Mouse (Mus musculus) heart, postnatal 4 days (tissue): ENCODE data around the gene Scaf1. TPM values are rescaled to one million over a fixed set of nuclear protein-coding genes. Genes with fewer than 3 reads are reported as not detected.

Experiments used
- DNase-seq: peaks from one replicate; pipeline ENCODE4 v3.0.0; 2021
- microRNA-seq, 2 experiments: library from miRNA; unstranded; fragments of <30 nt; microRNA quantifications; one replicate each; pipeline ENCODE4 v1.2.0; 2021 to 2022
- total RNA-seq, 2 experiments: library from RNA; stranded (reverse); gene quantifications; 2 replicates each; pipeline ENCODE4 v1.2.3; 2021

Gene Scaf1
- total RNA-seq, 2 experiments from 2014 or later, result 78.5 to 80.3 TPM

- no peak for DNase-seq
Measured at GRCm38 (mm10) chr7:44954091-44954885, 61.9 kb downstream of the Scaf1 start.

DNA sequence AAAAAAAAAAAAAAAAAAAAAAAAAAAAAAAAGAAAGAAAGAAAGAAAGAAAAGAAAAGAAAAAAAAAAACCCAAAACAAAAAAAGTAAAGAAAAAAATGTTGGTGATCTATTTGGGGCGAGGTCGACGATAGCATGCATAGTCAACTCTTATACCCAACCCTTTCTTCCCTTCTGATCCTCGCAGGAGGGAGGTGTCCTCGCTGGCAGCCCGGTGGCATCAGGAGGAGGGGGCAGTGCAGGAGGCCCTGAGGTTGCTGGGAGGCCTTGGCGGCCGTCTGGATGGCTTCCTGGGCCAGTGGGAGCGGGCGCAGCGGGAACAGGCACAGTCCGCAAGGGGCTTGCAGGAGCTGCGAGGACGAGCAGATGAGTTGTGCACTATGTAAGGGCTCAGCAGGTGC, 62.6 kb downstream of the Scaf1 start:
- no peak for DNase-seq

Small RNA genes lying within 50 kb of the gene (microRNA-seq; reads per million reads assigned to microRNA genes)
- 0.82 to 3.1 reads per million in 2 experiments for gene Mir7054

Other genes with a start within 250 kb of the Scaf1 start
- gene Nup62, start 200.3 kb downstream of the Scaf1 start, total RNA-seq, result 10 to 100 TPM; 69.3 to 69.9 TPM
- 1 to 10 TPM; 1.4 to 2.0 TPM for gene Il4i1, start 200.0 kb downstream of the Scaf1 start, total RNA-seq
- gene Atf5, start 199.7 kb downstream of the Scaf1 start, total RNA-seq, result 10 to 100 TPM; 34.9 to 37.2 TPM
- gene Akt1s1, start 167.4 kb downstream of the Scaf1 start, total RNA-seq, result 10 to 100 TPM; 70.6 to 82.6 TPM
- 10 to 100 TPM; 33.0 to 38.0 TPM for gene Tbc1d17, start 167.3 kb downstream of the Scaf1 start, total RNA-seq
- 10 to 100 TPM; 19.6 to 19.9 TPM for gene Pnkp, start 159.2 kb downstream of the Scaf1 start, total RNA-seq
- 100 to 1,000 TPM; 237 to 248 TPM for gene Ptov1, start 146.6 kb downstream of the Scaf1 start, total RNA-seq
- gene Med25, start 123.7 kb downstream of the Scaf1 start, total RNA-seq, result 10 to 100 TPM; 74.6 to 76.3 TPM
- 10 to 100 TPM; 10.7 to 10.8 TPM for gene Fuz, start 120.3 kb downstream of the Scaf1 start, total RNA-seq
- gene Ap2a1, start 86.9 kb downstream of the Scaf1 start, total RNA-seq, result 10 to 100 TPM; 96.9 to 99.4 TPM
- gene Tsks, start 73.2 kb downstream of the Scaf1 start, total RNA-seq, result not detected
- gene Cpt1c, start 41.5 kb downstream of the Scaf1 start, total RNA-seq, result 1 to 10 TPM; 4.4 to 5.1 TPM
- 100 to 1,000 TPM; 306 to 324 TPM for gene Prmt1, start 29.8 kb downstream of the Scaf1 start, total RNA-seq
- gene Irf3, start 18.7 kb downstream of the Scaf1 start, total RNA-seq, result 10 to 100 TPM; 42.0 to 43.0 TPM
- gene Bcl2l12, start 17.7 kb downstream of the Scaf1 start, total RNA-seq, result 10 to 100 TPM; 21.7 to 25.2 TPM
- gene Rras, start 1.6 kb upstream of the Scaf1 start, total RNA-seq, result 10 to 100 TPM; 71.2 to 73.4 TPM
- 10 to 100 TPM; 35.4 to 36.7 TPM for gene Prr12, start 36.5 kb upstream of the Scaf1 start, total RNA-seq
- gene Nosip, start 46.1 kb upstream of the Scaf1 start, total RNA-seq, result 10 to 100 TPM; 31.7 to 34.6 TPM
- gene Prrg2, start 46.3 kb upstream of the Scaf1 start, total RNA-seq, result 10 to 100 TPM in 1 of 2 experiments, 1 to 10 TPM in 1; 9.5 to 10.2 TPM
- 10 to 100 TPM; 88.0 to 90.9 TPM for gene Rcn3, start 75.9 kb upstream of the Scaf1 start, total RNA-seq
- 10 to 100 TPM; 35.3 to 41.1 TPM for gene Fcgrt, start 87.5 kb upstream of the Scaf1 start, total RNA-seq
- 100 to 1,000 TPM; 846 to 864 TPM for gene Rps11, start 108.1 kb upstream of the Scaf1 start, total RNA-seq
- 1,000 to 10,000 TPM; 1,039 to 1,207 TPM for gene Rpl13a, start 112.4 kb upstream of the Scaf1 start, total RNA-seq
- not detected for gene Gm45713, start 119.9 kb upstream of the Scaf1 start, total RNA-seq
- gene Flt3l, start 120.1 kb upstream of the Scaf1 start, total RNA-seq, result 1 to 10 TPM; 1.5 to 2.1 TPM
- 10 to 100 TPM; 58.5 to 67.0 TPM for gene Pih1d1, start 137.9 kb upstream of the Scaf1 start, total RNA-seq
- 10 to 100 TPM; 44.8 to 53.8 TPM for gene Aldh16a1, start 138.2 kb upstream of the Scaf1 start, total RNA-seq
- 10 to 100 TPM in 1 of 2 experiments, 1 to 10 TPM in 1; 9.1 to 12.4 TPM for gene Slc17a7, start 147.6 kb upstream of the Scaf1 start, total RNA-seq
- gene Gfy, start 163.2 kb upstream of the Scaf1 start, total RNA-seq, result not detected
- gene Pth2, start 164.6 kb upstream of the Scaf1 start, total RNA-seq, result not detected
- gene Ccdc155, start 188.5 kb upstream of the Scaf1 start, total RNA-seq, result under 1 TPM in 1 of 2 experiments, not detected in 1; 0.25 TPM
- not detected for gene Dkkl1, start 195.8 kb upstream of the Scaf1 start, total RNA-seq
- 10 to 100 TPM; 66.4 to 69.4 TPM for gene Tead2, start 199.4 kb upstream of the Scaf1 start, total RNA-seq
- gene Cd37, start 222.8 kb upstream of the Scaf1 start, total RNA-seq, result 1 to 10 TPM; 2.1 to 3.6 TPM
- under 1 TPM in 1 of 2 experiments, not detected in 1; 0.18 TPM for gene Slc6a16, start 224.7 kb upstream of the Scaf1 start, total RNA-seq